Mouse (Mus musculus) CH12.LX (cell line): ENCODE data around the gene Fkbp9. TPM values are rescaled to one million over a fixed set of nuclear protein-coding genes. Genes with fewer than 3 reads are reported as not detected.

Experiments used
- DNase-seq: peaks from one replicate; pipeline ENCODE4 v3.0.0-alpha.2; 2013; ENCODE audit errors: extremely low read depth
- H3K27ac ChIP-seq: 2 replicates; pipeline ENCODE4 v1.5.1; 2012; ENCODE audit warnings: low read depth, mild to moderate bottlenecking, control low read depth, moderate library complexity; ENCODE audit not compliant: insufficient read depth
- H3K27me3 ChIP-seq: replicated peaks from 2 replicates; pipeline ENCODE3; 2012; ENCODE audit warnings: inconsistent platforms
- H3K36me3 ChIP-seq, 2 experiments: replicated peaks in 1 of 2; 2 replicates each; pipeline versions ENCODE3 to v1.6.1; 2012; ENCODE audit warnings: inconsistent platforms in 1 of 2, low read length in 1 of 2, mild to moderate bottlenecking in 1 of 2, mixed read lengths in 1 of 2, moderate library complexity in 1 of 2; ENCODE audit not compliant: control insufficient read depth in 1 of 2, insufficient read depth in 1 of 2
- H3K4me1 ChIP-seq, 2 experiments: 2 replicates each; pipeline ENCODE4 v1.6.1; 2012; ENCODE audit warnings: inconsistent platforms in 1 of 2, moderate library complexity in 1 of 2; ENCODE audit not compliant: insufficient read depth in 2 of 2, control insufficient read depth in 1 of 2
- H3K4me2 ChIP-seq: 2 replicates; pipeline ENCODE4 v1.6.1; 2012; ENCODE audit warnings: low read depth, mild to moderate bottlenecking, control low read depth; ENCODE audit not compliant: poor library complexity, insufficient read depth, severe bottlenecking
- H3K4me3 ChIP-seq, 3 experiments: fragments of 150-350 bp in 1 of 3; sonication (generic) in 1 of 3; replicated peaks in 1 of 3; 2 replicates each; pipeline versions ENCODE3 to v1.5.1; 2011 to 2012; ENCODE audit warnings: low read depth in 2 of 3, low read length in 2 of 3, mild to moderate bottlenecking in 2 of 3, moderate library complexity in 2 of 3, control low read depth in 1 of 3, improper control_type of control experiment in 1 of 3, inconsistent platforms in 1 of 3, mixed read lengths in 1 of 3; ENCODE audit not compliant: poor library complexity in 1 of 3
- H3K79me2 ChIP-seq: replicated peaks from 2 replicates; pipeline ENCODE4 v1.6.1; 2012; ENCODE audit warnings: mild to moderate bottlenecking, moderate library complexity; ENCODE audit not compliant: control insufficient read depth, poor library complexity, insufficient read depth, severe bottlenecking; ENCODE audit errors: extremely low read depth
- H3K9ac ChIP-seq: 2 replicates; pipeline ENCODE4 v1.6.1; 2012; ENCODE audit warnings: low read depth, mild to moderate bottlenecking, control low read depth, moderate library complexity; ENCODE audit not compliant: insufficient read depth
- H3K9me3 ChIP-seq: replicated peaks from 2 replicates; pipeline ENCODE3; 2012; ENCODE audit warnings: low read length, inconsistent platforms, mixed read lengths
- CHD1 ChIP-seq: IDR thresholded peaks from 2 replicates; pipeline ENCODE4 v1.6.1; 2012; ENCODE audit warnings: low read depth, low read length, improper control_type of control experiment, inconsistent platforms
- CTCF ChIP-seq, 2 experiments: IDR thresholded peaks in 1 of 2; conservative IDR thresholded peaks in 1 of 2; 2 replicates each; pipeline ENCODE4 v1.5.1; 2011 to 2012; ENCODE audit warnings: low read depth in 2 of 2, low read length in 2 of 2, improper control_type of control experiment in 1 of 2, inconsistent platforms in 1 of 2, mild to moderate bottlenecking in 1 of 2, moderate library complexity in 1 of 2
- EP300 ChIP-seq: IDR thresholded peaks from 2 replicates; pipeline ENCODE4 v1.6.1; 2011; ENCODE audit warnings: low read length, improper control_type of control experiment
- ETS1 ChIP-seq: conservative IDR thresholded peaks from 2 replicates; pipeline ENCODE4 v1.6.1; 2012; ENCODE audit warnings: low read depth, mild to moderate bottlenecking, inconsistent platforms, low read length, improper control_type of control experiment, moderate library complexity
- GABPA ChIP-seq: IDR thresholded peaks from 2 replicates; pipeline ENCODE4 v1.6.1; 2012; ENCODE audit warnings: low read depth, low read length, improper control_type of control experiment, inconsistent platforms; ENCODE audit not compliant: insufficient replicate concordance
- HCFC1 ChIP-seq: IDR thresholded peaks from 2 replicates; pipeline ENCODE4 v1.6.1; 2012; ENCODE audit warnings: low read depth, mild to moderate bottlenecking, inconsistent platforms, low read length, improper control_type of control experiment
- JUND ChIP-seq: conservative IDR thresholded peaks from 2 replicates; pipeline ENCODE4 v1.6.1; 2011; ENCODE audit warnings: low read depth, low read length, improper control_type of control experiment
- KAT2A ChIP-seq: IDR thresholded peaks from 2 replicates; pipeline ENCODE4 v1.6.1; 2012; ENCODE audit warnings: low read length, improper control_type of control experiment, inconsistent platforms; ENCODE audit not compliant: insufficient replicate concordance
- MAFK ChIP-seq: IDR thresholded peaks from 2 replicates; pipeline ENCODE4 v1.6.1; 2011; ENCODE audit warnings: low read length, improper control_type of control experiment; ENCODE audit not compliant: insufficient replicate concordance
- MAX ChIP-seq: IDR thresholded peaks from 2 replicates; pipeline ENCODE4 v1.6.1; 2011; ENCODE audit warnings: low read length, improper control_type of control experiment
- MYC ChIP-seq: IDR thresholded peaks from 2 replicates; pipeline ENCODE4 v1.6.1; 2011; ENCODE audit warnings: low read depth, mild to moderate bottlenecking, improper control_type of control experiment, low read length
- PAX5 ChIP-seq: IDR thresholded peaks from 2 replicates; pipeline ENCODE4 v1.6.1; 2012; ENCODE audit warnings: low read length, inconsistent platforms, mixed read lengths
- POLR2A ChIP-seq: IDR thresholded peaks from 2 replicates; pipeline ENCODE4 v1.6.1; 2011; ENCODE audit warnings: low read depth, mild to moderate bottlenecking, improper control_type of control experiment, low read length
- RCOR1 ChIP-seq: conservative IDR thresholded peaks from 2 replicates; pipeline ENCODE4 v1.6.1; 2012; ENCODE audit warnings: low read depth, mild to moderate bottlenecking, inconsistent platforms, low read length, improper control_type of control experiment
- TCF12 ChIP-seq: IDR thresholded peaks from 2 replicates; pipeline ENCODE4 v1.6.1; 2014; ENCODE audit warnings: low read depth, mild to moderate bottlenecking, inconsistent platforms, low read length, improper control_type of control experiment
- USF2 ChIP-seq: conservative IDR thresholded peaks from 2 replicates; pipeline ENCODE4 v1.6.1; 2011; ENCODE audit warnings: low read depth, low read length, improper control_type of control experiment
- ZKSCAN1 ChIP-seq: IDR thresholded peaks from 2 replicates; pipeline ENCODE4 v1.6.1; 2012; ENCODE audit warnings: low read depth, inconsistent platforms, low read length, improper control_type of control experiment, borderline replicate concordance
- ZMIZ1 ChIP-seq: IDR thresholded peaks from 2 replicates; pipeline ENCODE4 v1.6.1; 2012; ENCODE audit warnings: low read depth, mild to moderate bottlenecking, inconsistent platforms, low read length, improper control_type of control experiment
- dilution Hi-C: fragments of 300-500 bp; cut with MboI; formaldehyde crosslinking; loops from 2 replicates; pipeline ENCODE4 v1.14.3; 2020; ENCODE audit warnings: low sequenced_read_pairs; ENCODE audit not compliant: extremely low pct_unique_long_range_greater_than_20kb, extremely low pct_ligation_motif_present
- in situ Hi-C: fragments of 300-500 bp; cut with MboI; formaldehyde crosslinking; loops from 3 replicates; pipeline ENCODE4 v1.14.3; 2019; ENCODE audit warnings: low sequenced_read_pairs, low pct_ligation_motif_present, low pct_unique_long_range_greater_than_20kb, mixed read lengths
- polyA plus RNA-seq: library from polyadenylated mRNA; unstranded; fragments of >175 nt; gene quantifications from 2 replicates; pipeline ENCODE4 v1.2.1, GENCODE M21; 2012; ENCODE audit warnings: low read depth; ENCODE audit not compliant: insufficient read length
- total RNA-seq, 2 experiments: library from RNA; depleted of rRNA; stranded (reverse); fragments of 300-350 nt in 1 of 2; fragments of >200 nt in 1 of 2; gene quantifications; 2 replicates each; pipeline ENCODE4 v1.2.3; 2012 to 2014

Gene Fkbp9
- total and polyA plus RNA-seq, 3 experiments = 0.07 to 1.7 TPM; not detected in 1

DNA sequence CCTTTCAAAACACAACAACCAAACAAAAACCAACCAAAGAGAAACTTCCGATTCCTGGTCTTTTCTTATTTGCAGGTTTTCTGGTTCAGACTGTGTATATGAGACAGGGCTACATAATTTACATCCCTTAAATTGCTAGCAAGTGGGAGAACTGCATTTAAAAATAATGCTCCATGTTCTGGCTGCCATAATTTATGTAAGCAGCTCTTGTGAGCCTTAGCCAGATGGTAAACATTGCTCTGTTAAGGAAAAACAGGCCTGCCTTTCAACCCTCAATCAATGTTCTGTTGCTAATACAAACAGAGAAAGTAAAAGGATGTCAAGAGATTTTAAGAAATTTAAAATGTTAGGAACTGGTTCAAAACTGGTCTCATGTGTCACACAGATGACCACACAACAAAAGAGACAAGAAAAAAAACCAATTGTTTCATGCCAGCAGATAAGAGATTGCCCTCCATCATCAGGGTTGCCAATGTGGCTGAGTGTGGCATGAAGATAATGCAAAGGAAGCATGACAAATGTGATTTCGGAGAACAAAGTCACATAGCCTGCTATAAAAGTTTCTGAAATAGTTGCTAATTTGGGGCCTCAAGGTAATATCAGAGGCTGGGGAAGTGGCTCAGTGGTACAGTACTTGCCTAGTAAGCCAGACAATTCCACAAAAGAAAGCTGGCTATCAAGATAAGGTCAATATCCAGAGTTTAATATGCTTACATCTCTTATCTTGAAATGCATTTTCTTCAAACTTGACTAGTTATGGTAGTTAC is 81.4 kb downstream of the Fkbp9 start:
- H3K9me3 ChIP-seq = peaks cover 6% of the 10 kb centered on the region
- H3K27ac ChIP-seq = no peak overlapping the region
- dilution Hi-C loops = no loop called here
- no peaks in the 10 kb centered on the region for H3K27me3 ChIP-seq
- peaks cover 0 to 11% of the 10 kb centered on the region in 2 experiments for H3K36me3 ChIP-seq
- no peaks in the 10 kb centered on the region for H3K4me1 ChIP-seq
- no peak for DNase-seq
- TF ChIP-seq ZMIZ1 (no peak), EP300 (no peak), POLR2A (no peak), HCFC1 (no peak), ZKSCAN1 (no peak), PAX5 (no peak)
- no peak overlapping the region for H3K4me3 ChIP-seq
- H3K4me2 ChIP-seq = no peak overlapping the region
- no peak overlapping the region for H3K9ac ChIP-seq
- in situ Hi-C loops = no loop called here
- peaks cover 3% of the 10 kb centered on the region; the same call in 1 of the 2 replicates for H3K79me2 ChIP-seq

DNA sequence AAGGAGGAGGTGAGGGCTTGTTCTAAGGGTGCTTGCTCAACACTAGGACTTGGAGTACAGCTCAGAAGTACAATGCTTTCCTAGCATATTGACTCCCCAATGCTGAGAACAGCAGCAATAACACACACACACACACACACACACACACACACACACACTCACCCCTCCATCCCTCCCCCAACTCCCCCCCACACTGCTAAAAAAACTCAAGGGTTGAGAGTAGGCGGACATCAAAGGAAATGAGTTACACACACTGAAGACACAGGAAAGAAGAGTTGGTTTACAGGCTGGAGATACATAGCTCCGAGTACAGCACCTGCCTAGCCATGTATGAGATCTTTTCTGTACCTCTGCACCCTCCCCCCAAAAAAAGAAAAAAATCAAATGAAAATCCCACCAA is 84.4 kb downstream of the Fkbp9 start:
- Histone ChIP-seq H3K4me2 (no peak overlapping the region), H3K36me3 (peaks cover 0 to 13% of the 10 kb centered on the region in 2 experiments), H3K27ac (no peak overlapping the region), H3K9me3 (peaks cover 6% of the 10 kb centered on the region), H3K4me1 (0 out of 4 replicates have a peak, but pooled peaks cover 0 to 4% of the 10 kb centered on the region in 2 experiments), H3K4me3 (no peak overlapping the region), H3K27me3 (no peaks in the 10 kb centered on the region), H3K9ac (no peak overlapping the region), H3K79me2 (peaks cover 16% of the 10 kb centered on the region)
- no peak for DNase-seq
- dilution Hi-C loops = no loop called here
- TF ChIP-seq JUND (no peak), KAT2A (no peak), MAX (no peak), MYC (no peak), CHD1 (no peak)
- in situ Hi-C loops = no loop called here

- peaks cover 17% of the 10 kb centered on the region for H3K79me2 ChIP-seq
- no peak overlapping the region for H3K9ac ChIP-seq
- H3K36me3 ChIP-seq = peaks cover 0 to 13% of the 10 kb centered on the region in 2 experiments
- H3K4me3 ChIP-seq = no peak overlapping the region
- dilution Hi-C loops (no loop called here), in situ Hi-C loops (no loop called here)
- H3K27ac ChIP-seq = no peak overlapping the region
- no peaks in the 10 kb centered on the region for H3K27me3 ChIP-seq
- H3K4me2 ChIP-seq = no peak overlapping the region
- H3K4me1 ChIP-seq = peaks cover 3 to 10% of the 10 kb centered on the region in 2 experiments; a peak in 2 of 4 replicates
- peaks cover 6% of the 10 kb centered on the region for H3K9me3 ChIP-seq
- no peak for DNase-seq
- TF ChIP-seq ETS1 (no peak), TCF12 (no peak), HCFC1 (no peak), POLR2A (no peak), USF2 (no peak), MAFK (no peak), GABPA (no peak), CTCF (conservative IDR thresholded peaks at IDR 0.05 in 1 of 2, IDR thresholded peaks at IDR 0.05 in 1 of 2; ENCODE audit: low read depth in 2 of 2, low read length in 2 of 2) (no peak), RCOR1 (no peak)
Measured at GRCm38 (mm10) chr6:56917578-56918368, 85.9 kb downstream of the Fkbp9 start.
